Mouse (Mus musculus): ENCODE measurements around the gene Scyl2.

DNA sequence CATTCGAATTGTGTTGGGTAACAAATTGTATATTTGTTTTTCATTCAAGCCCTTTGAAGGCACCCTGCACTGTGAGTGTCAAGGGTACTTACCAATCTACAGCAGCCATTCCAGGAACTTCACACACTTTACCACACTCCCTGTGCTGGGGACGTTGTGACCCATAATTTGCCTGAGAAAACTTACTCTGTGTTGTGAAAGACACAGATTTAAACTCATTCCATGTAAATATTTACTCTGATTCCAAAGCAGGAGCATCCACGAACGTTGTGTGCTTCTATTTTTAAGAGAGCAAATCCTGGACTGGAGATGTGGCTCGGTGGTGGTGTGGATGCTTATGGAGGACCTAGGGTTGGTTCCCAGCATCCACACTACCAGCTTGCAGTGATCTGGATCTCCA lies 54.3 kb downstream of the Scyl2 start:
- TF ChIP-seq POLR2A (IDR thresholded peaks at IDR 0.05; ENCODE audit: low read depth, low read length) (no peak), CTCF (IDR thresholded peaks at IDR 0.05; ENCODE audit: extremely low read depth, insufficient read depth, insufficient read length, insufficient replicate concordance) (no peak)
